Mouse (Mus musculus): ENCODE measurements at regions not wholly inside any gene's neighbourhood (a gene's known extent, or its start where the extent isn't known, plus 50 kb on each side); places are given as distances from the start of the nearest gene placed in this dataset.

DNA sequence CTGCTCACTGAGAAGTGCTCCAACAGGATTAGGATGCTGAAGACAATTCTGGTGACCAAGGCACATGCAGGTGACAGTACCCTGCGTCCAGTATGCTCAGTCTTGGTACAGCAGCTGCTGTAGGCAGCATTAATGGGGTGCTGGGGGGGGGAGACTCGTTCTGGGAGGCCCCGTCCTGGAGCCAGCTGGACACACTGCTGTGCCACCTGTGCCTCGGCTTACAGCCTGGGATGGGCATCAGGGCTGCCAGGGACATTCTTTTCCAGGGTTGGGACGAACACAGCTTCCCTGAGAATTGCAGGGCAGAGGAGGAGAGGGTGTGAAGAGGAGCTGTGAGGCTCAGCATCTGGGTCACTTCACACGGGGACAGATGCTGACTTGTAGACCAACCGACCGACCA lies 135.3 kb downstream of the Zfp36l2 start:
- Histone ChIP-seq H3K4me3 (replicated peaks; ENCODE audit: control insufficient read depth, low read depth, low read length) (no peak overlapping the region), H3K27ac (ENCODE audit: control insufficient read depth, insufficient read depth, low read depth, low read length, poor library complexity) (no peak overlapping the region), H3K4me1 (ENCODE audit: control insufficient read depth, insufficient read depth, low read length) (peaks cover 3% of the 10 kb centered on the region)
- no peak for TF ChIP-seq CTCF (IDR thresholded peaks at IDR 0.05; ENCODE audit: control insufficient read depth, insufficient read depth, low read length)
- no peak for TF ChIP-seq POLR2A (IDR thresholded peaks at IDR 0.05; ENCODE audit: borderline replicate concordance, control insufficient read depth, low read depth, low read length)
- WGBS, result 80% methylated on average over 8 of the region's 8 CpGs

DNA sequence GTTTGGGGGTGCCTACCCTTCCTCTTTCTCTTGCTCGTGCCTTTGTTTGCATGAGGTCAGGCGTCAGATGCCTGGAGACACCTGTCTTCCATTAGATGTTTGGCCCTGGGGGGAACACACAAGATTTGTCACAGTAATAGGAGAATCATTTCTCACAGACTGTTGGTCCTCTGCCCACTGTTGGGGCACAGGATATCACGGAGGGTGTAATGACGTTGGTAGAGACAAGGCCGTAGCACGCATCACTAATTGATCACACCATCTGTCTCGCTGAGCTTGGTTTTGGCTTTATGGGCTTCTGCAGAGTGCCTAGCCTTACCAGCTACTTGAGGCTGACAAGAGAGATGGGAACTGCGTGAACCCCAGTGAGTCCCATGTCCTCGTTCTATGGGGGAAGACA lies 136.5 kb downstream of the Zfp36l2 start:
- WGBS, result 89% methylated on average over 9 of the region's 9 CpGs
- no peak for TF ChIP-seq POLR2A (IDR thresholded peaks at IDR 0.05; ENCODE audit: borderline replicate concordance, control insufficient read depth, low read depth, low read length)
- TF ChIP-seq CTCF (IDR thresholded peaks at IDR 0.05; ENCODE audit: control insufficient read depth, insufficient read depth, low read length), result no peak
- no peak overlapping the region for H3K4me3 ChIP-seq (replicated peaks; ENCODE audit: control insufficient read depth, low read depth, low read length)
- H3K27ac ChIP-seq (ENCODE audit: control insufficient read depth, insufficient read depth, low read depth, low read length, poor library complexity), result no peak overlapping the region
- H3K4me1 ChIP-seq (ENCODE audit: control insufficient read depth, insufficient read depth, low read length), result no peaks in the 10 kb centered on the region

DNA sequence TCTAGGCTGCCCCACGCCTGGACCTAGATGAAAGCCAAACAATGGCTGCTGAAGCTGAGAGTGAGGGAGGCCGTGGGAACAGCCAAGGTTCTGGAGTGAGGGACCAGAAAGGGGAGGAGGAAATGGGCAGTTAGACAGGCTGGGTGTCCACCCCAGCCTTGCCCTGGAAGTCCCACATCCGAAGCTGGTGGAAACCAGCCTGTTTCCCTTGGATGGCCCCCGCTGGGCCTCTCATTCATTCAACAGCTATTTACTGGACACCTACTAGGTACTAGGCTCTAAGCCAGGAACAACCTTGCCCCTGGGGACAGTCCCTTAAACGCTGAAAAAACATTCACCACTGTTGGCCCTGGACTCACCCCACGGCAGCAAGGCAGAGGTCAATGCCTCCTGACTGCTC lies 139.2 kb downstream of the Zfp36l2 start:
- TF ChIP-seq CTCF (IDR thresholded peaks at IDR 0.05; ENCODE audit: control insufficient read depth, insufficient read depth, low read length) (no peak), POLR2A (IDR thresholded peaks at IDR 0.05; ENCODE audit: borderline replicate concordance, control insufficient read depth, low read depth, low read length) (no peak)
- WGBS, result 77% methylated on average over 6 of the region's 6 CpGs
- Histone ChIP-seq H3K4me1 (ENCODE audit: control insufficient read depth, insufficient read depth, low read length) (no peaks in the 10 kb centered on the region; the same call in 1 of the 2 replicates), H3K27ac (ENCODE audit: control insufficient read depth, insufficient read depth, low read depth, low read length, poor library complexity) (no peak overlapping the region), H3K4me3 (replicated peaks; ENCODE audit: control insufficient read depth, low read depth, low read length) (no peak overlapping the region)

DNA sequence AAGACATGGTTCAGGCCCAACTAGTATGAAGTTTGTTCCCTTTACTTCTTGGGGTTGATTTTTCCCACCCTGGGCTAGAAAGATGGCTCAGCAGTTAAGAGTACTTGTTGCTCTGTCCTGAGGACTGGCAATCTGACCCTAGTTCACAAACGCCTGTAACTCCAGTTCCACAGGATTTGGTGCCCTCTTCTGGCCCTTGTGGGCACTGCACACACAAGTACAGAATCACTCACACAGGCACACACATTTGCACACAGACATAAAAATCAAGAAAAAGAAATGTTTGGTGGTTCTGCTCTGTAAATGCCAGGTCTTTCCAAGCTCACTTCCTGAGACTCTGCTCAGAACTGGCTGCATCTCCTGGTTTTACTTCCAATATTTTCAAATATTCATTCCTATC lies 140.2 kb downstream of the Zfp36l2 start:
- no peak overlapping the region for H3K27ac ChIP-seq (ENCODE audit: control insufficient read depth, insufficient read depth, low read depth, low read length, poor library complexity)
- no peak overlapping the region for H3K4me3 ChIP-seq (replicated peaks; ENCODE audit: control insufficient read depth, low read depth, low read length)
- 72% methylated on average over 1 of the region's 1 CpGs for WGBS
- TF ChIP-seq POLR2A (IDR thresholded peaks at IDR 0.05; ENCODE audit: borderline replicate concordance, control insufficient read depth, low read depth, low read length), result no peak
- peak; percentile 13; the same call in 1 of the 2 replicates for TF ChIP-seq CTCF (IDR thresholded peaks at IDR 0.05; ENCODE audit: control insufficient read depth, insufficient read depth, low read length)
- H3K4me1 ChIP-seq (ENCODE audit: control insufficient read depth, insufficient read depth, low read length), result peaks cover 2% of the 10 kb centered on the region; the same call in 1 of the 2 replicates

DNA sequence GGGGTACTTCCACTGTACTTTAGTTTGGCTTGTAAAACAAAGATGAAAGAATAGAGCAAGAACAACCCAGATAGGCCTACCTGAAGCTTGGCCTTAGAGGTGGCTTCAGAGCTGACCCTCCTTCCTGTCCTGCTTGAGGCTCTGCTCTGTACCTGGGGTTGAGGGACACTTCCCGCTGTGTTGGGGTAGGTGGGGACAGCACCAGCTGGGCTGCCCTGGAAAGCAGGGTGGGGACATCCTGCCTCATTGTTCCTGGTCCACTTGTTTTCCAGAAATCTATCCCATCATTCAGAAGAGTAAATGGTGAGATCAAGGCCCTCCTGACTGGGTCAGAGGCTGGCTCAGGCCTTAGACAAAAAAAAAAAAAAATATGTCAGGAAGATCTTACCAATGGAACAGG lies 141.9 kb downstream of the Zfp36l2 start:
- H3K4me3 ChIP-seq (replicated peaks; ENCODE audit: control insufficient read depth, low read depth, low read length), result no peak overlapping the region
- peaks cover 2% of the 10 kb centered on the region; the same call in 1 of the 2 replicates for H3K4me1 ChIP-seq (ENCODE audit: control insufficient read depth, insufficient read depth, low read length)
- H3K27ac ChIP-seq (ENCODE audit: control insufficient read depth, insufficient read depth, low read depth, low read length, poor library complexity), result no peak overlapping the region
- WGBS, result 77% methylated on average over 1 of the region's 1 CpGs
- TF ChIP-seq CTCF (IDR thresholded peaks at IDR 0.05; ENCODE audit: control insufficient read depth, insufficient read depth, low read length) (no peak), POLR2A (IDR thresholded peaks at IDR 0.05; ENCODE audit: borderline replicate concordance, control insufficient read depth, low read depth, low read length) (no peak)

DNA sequence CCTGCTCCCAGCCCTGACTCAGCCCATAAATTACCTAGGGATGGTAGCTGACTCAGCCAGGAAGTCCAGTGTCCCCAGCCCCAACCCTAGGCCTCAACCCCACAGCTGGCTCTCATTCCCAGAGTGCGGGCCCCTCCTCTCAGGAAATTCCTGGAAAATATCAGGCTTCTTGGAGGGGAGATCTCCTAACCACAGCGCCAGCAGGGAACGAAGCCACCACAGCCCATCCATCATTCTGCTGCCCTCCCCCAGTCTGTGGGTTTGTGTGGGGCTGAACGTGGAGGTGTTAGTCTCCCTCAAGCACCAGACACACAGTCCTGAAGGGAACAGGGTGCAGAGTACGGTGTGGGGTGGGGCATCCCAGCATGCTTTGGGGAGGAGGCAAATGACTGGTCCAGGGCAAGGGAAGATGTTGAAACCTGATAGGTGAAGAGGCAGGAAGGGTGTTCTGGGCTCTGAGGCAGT lies 143.2 kb downstream of the Zfp36l2 start:
- 41% methylated on average over 5 of the region's 5 CpGs for WGBS
- peaks cover 2% of the 10 kb centered on the region; the same call in 1 of the 2 replicates for H3K4me1 ChIP-seq (ENCODE audit: control insufficient read depth, insufficient read depth, low read length)
- no peak for TF ChIP-seq CTCF (IDR thresholded peaks at IDR 0.05; ENCODE audit: control insufficient read depth, insufficient read depth, low read length)
- no peak for TF ChIP-seq POLR2A (IDR thresholded peaks at IDR 0.05; ENCODE audit: borderline replicate concordance, control insufficient read depth, low read depth, low read length)
- H3K4me3 ChIP-seq (replicated peaks; ENCODE audit: control insufficient read depth, low read depth, low read length), result no peak overlapping the region
- no peak overlapping the region for H3K27ac ChIP-seq (ENCODE audit: control insufficient read depth, insufficient read depth, low read depth, low read length, poor library complexity)

DNA sequence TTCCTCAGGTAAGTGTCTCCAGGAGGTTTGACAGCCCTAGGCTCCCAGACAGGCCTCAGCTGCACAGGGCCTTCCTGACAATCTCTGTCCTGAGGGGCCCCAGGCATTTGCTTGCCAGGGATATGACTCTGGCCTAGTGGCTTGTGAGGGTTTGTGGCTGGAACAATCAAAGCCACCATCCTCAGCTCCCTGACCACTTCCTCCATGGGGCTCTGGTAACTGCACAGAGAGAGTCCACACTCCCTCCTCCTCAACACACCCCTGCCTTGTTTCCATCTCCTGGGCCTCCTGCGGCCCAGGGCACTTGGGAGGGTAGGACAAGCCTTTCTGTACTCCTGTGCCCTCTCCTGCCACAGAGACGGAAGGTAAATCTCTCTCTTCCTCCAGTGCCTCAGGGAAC lies 144.6 kb downstream of the Zfp36l2 start:
- TF ChIP-seq CTCF (IDR thresholded peaks at IDR 0.05; ENCODE audit: control insufficient read depth, insufficient read depth, low read length), result no peak
- TF ChIP-seq POLR2A (IDR thresholded peaks at IDR 0.05; ENCODE audit: borderline replicate concordance, control insufficient read depth, low read depth, low read length), result no peak
- H3K4me3 ChIP-seq (replicated peaks; ENCODE audit: control insufficient read depth, low read depth, low read length), result no peak overlapping the region
- WGBS, result 15% methylated on average over 2 of the region's 2 CpGs

DNA sequence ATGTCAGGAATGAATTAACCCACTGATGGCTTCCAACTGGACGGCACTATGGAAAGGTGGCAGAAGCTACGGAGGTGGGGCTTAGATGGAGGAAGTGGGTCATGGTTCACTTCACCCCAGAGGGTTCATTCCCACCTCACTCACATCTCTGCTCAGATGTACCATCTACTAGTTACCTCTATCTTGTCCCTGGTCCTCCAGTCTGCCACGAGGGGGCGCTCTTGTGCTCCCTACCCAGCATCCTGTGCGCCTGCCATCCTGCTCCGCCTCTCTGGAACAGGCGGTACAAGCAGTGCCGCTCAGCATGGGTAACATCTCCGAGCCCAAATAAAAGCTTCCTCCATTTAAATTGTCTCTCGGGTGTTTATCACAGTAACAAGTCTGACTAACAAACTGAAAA lies 148.3 kb downstream of the Zfp36l2 start:
- WGBS, result 87% methylated on average over 10 of the region's 10 CpGs
- H3K27ac ChIP-seq (ENCODE audit: control insufficient read depth, insufficient read depth, low read depth, low read length, poor library complexity), result no peak overlapping the region
- TF ChIP-seq POLR2A (IDR thresholded peaks at IDR 0.05; ENCODE audit: borderline replicate concordance, control insufficient read depth, low read depth, low read length) (no peak), CTCF (IDR thresholded peaks at IDR 0.05; ENCODE audit: control insufficient read depth, insufficient read depth, low read length) (peak; percentile 30; the same call in 1 of the 2 replicates)
- no peak overlapping the region for H3K4me3 ChIP-seq (replicated peaks; ENCODE audit: control insufficient read depth, low read depth, low read length)
- H3K4me1 ChIP-seq (ENCODE audit: control insufficient read depth, insufficient read depth, low read length), result peaks cover 2% of the 10 kb centered on the region; the same call in 1 of the 2 replicates

More for the DNA sequence above, 144.6 kb downstream of the Zfp36l2 start:
- peaks cover 2% of the 10 kb centered on the region; the same call in 1 of the 2 replicates for H3K4me1 ChIP-seq (ENCODE audit: control insufficient read depth, insufficient read depth, low read length)
- no peak overlapping the region for H3K27ac ChIP-seq (ENCODE audit: control insufficient read depth, insufficient read depth, low read depth, low read length, poor library complexity)
